Mouse (Mus musculus) layer of hippocampus, postnatal 36 days (tissue): Measurements from ENCODE around the gene Fam131b. TPM values are rescaled to one million over a fixed set of nuclear protein-coding genes. Genes with fewer than 3 reads are reported as not detected.

Experiments
- DNase-seq, 2 experiments: peaks; one replicate each; pipeline ENCODE4 v3.0.0; 2022
- total RNA-seq, 2 experiments: library from RNA; stranded (reverse); gene quantifications; 2 replicates each; pipeline ENCODE4 v1.2.3; 2021

The Fam131b gene
- total RNA-seq, 2 experiments from 2014 or later = 76.2 to 77.0 TPM

DNA sequence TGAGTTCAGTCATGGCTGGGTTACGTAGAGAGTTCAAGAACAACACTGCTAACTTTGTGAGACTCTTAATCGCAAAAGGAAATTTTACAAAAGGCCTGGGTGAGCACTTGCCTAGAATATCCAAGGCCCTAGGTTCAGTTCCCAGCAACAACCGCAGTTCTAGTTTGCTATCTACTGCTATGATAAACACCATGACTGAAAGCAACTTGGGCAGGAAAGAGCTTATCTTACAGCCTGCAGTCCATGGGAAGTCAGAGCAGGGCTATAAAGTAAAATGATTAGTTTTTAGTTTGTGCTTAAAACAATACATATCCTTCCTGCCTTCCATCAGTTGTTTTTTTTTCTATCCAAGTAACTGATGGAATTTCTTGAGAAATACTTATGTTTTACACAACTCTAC is 2.1 kb upstream of the Fam131b start:
- no peak for DNase-seq

DNA sequence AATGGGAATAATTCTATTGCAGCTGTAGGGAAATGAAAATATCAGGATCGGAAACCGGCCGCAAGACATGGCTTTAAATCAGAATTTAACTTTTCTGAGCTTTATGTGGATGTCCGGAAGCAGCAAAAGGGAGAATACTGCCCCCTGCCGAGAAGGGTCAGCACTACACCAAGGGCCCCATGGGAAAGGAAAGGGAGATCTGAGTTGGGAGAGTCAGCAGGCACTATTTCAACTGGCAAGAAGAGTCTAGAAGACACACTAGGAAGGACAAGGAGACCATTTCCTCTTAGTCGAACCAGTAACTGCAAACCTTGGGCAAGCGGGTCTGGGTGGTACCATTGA is 796 bp upstream of the Fam131b start:
- peak; percentile 82 to 84 for DNase-seq

DNA sequence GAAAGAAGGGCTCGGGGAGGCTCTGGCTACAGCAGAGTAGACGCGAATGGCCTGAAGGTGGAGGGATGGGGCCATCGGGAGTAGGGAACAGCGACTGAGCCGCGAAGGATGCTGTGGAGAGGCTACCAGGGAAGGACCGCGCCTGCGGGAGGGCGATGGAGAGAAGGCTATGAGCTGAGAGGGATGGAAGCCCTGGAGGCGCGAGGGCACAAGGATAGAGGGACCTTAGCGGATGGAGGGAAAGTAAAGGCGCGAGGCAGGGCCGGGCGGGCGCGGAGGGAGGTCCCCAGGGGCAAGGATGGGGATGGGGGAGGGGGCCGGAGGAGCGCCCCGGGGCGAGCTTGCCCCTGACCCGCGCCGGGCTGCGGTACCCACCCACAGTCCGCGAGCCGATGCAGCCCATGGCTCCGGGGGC is 369 bp downstream of the Fam131b start:
- DNase-seq = peak; percentile 37 to 41

DNA sequence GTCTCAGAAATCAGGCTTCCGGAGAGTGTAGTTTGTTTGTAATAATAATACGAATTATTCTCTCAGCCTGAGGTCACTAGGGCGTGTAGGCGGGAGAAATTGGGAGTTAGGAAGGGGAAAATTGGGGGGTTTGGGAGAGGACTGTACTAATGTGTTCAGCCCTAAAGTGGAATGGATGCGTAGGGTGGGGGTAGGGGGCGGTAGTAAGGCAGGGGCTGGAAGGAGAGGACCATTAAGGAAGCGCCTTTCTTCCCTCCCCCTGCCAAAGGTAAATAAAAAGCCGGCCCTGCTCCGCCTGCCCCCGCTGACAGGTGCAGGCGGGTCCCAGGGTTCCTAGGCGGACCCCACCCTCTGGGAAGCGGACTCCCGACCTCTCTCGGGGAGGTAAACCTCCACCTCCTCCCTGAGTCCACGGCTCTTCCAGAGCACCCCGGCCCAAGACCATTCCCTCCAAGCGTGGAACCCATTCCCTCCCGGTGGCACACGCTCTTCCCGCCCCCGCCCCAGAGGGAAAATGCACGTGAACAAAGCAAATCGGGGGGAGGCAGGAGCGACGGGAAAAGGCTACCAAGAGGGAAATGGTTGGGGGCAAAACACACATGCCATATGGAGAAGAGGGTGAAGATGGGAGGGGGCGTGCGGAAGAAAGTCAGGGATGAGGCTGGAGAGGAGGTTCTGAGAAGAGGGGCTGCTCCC is 924 bp downstream of the Fam131b start:
- DNase-seq = no peak

DNA sequence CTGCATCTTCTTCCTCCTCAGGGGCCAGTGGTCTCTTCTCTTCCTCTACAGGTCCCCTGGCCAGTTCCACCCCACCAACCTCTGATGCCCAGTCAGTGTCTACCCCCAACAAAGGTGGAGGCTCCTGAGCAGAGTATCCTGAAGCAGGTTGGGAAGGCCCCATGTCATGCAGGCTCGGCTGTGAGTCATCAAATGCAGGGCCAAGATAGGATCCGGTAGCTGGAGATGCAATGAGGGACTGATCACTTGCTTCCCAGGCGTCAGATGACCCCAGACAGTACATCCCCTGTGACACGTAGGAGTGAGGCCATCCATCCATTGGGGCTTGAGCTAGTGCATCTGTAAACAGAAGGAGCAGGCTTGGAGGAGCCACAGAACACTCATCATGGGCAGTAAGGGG is 6.2 kb downstream of the Fam131b start:
- no peak for DNase-seq

DNA sequence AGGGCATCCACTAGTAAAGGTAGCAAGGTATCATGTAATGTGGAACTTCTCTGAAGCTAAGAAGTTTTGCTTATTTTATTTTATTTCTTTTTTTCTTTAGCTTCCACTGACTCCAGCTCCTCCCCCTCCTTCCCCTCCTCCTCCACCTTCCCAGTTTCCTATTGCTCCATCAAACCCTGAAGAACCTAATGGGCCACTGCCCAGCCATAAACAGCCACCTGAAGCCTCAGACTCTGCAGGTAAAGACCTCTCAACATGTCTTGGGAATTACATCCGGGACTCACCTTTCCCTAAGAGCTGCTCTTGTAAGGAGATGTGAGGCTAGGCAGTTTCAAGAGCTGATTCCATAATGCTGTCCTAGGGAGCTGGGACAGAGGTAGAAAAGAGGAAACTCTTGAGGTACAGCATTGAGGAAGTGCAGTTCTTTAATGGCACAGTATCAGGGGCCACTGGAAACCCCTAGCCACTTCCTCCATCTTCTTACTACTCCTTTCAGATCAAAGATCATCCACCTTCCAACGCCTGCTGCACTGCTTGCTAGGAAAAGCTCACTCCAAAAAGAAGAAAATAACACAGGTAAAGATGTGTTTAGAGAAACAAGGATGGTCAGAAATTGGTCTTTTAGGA is 13.9 kb downstream of the Fam131b start:
- no peak for DNase-seq

DNA sequence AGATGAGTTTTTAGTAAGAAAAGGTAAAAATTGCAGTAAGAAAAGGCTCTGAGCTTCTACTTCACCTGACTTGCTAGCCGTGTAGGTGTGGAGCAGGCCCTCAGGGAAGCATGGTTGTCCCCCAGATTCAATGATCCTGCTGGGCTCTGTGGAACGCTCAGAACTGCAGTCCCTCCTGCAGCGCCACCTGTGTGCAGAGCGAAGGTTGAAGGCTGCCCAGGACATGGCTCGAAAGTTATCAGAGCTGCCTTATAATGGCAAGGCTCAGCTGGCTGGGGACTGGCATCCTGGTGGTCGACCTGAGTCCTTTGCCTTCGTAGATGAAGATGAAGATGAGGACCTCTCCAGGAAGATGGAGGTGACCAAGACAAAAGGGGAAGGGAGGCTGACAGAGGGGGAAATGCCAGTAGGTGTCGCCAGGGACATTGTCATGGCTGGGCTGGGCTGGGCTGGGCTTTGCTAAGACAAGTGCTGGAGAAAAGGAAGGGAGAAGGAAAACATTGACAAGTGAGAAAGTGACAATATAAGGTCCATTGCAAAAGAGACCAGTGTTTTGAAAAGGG is 14.5 kb downstream of the Fam131b start:
- no peak for DNase-seq

DNA sequence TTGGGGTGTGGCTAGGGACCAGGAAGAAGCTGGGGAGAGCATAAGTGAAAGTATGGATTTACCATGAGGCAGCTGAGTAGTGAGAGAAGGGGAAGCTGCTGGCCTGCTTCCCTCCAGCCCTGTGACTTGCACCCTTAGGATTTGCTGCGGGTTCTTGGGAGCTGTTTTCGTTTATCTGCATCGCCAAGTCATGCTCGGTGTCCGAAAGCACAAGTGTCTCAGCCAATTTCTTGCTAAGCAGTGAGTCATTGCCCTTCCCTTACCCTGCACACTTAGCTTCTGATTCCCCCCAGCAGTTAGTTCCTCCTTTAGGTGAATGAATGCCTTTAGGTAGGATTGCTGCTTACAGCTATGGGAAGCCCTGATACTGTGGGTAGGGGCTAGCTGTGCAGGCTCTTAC is 25.1 kb downstream of the Fam131b start:
- DNase-seq = no peak

DNA sequence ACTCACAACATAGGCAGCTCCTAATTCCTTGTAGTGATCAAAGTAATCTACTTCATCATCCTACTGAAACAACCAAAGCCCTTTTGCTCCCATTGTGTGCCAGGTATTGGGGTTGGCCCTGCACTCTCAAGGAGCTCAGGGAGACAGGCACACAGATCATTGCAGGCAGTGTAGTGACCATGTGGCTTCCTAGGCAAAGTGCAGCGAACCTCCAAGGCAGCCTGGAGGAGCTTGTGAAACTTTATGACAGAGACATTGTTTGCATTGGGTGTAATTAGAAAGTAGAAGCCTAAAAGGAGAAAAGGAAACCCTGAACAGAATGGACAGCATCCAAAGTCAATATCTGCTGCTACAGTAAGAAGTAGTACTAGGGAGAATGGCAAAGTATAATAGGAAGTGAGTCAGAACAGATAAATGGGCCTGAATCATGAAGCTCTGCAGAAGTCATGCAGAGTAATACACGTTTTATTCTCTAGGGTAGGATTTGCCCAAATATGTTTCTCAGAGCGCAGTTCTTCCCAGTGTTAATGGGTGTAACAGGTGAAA is 28.8 kb downstream of the Fam131b start:
- DNase-seq = no peak

DNA sequence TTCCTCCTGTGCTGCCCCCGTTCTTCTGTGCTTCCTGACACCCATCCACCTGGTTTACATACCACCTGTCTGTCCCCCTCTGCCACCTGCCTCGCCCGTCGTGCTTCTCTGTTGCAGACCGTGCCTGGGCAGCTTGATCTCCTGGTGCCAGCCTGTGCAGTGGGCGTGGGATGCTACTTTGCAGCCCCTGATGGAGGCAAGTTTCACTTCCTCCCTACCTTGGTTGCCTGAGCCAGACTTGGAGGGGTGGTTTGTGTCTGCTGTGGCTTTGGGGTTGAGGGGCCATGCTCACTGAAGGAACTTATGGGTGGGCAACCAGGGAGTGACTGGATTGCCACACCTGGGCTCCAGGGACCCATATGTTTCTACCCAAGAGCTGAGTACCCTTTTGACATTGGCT is 31.1 kb downstream of the Fam131b start:
- no peak for DNase-seq

DNA sequence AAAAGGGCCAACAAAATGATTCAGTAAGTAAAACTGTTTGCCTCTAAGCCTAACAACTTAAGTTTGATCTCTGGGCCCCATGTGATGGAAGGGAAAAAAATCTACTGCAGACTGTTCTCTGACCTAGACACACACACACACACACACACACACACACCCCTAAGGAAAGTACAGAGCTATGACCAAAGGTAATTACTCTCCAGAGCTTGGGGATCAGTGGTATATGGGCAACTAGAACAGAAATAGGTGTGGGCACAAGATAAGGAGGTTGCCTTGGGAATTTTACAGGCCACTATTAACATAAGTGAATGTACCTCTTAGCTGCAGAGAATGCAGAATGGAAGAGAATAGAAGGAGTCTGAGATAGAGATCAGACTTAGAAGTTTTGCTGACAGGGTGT is 36.9 kb downstream of the Fam131b start:
- DNase-seq = no peak

DNA sequence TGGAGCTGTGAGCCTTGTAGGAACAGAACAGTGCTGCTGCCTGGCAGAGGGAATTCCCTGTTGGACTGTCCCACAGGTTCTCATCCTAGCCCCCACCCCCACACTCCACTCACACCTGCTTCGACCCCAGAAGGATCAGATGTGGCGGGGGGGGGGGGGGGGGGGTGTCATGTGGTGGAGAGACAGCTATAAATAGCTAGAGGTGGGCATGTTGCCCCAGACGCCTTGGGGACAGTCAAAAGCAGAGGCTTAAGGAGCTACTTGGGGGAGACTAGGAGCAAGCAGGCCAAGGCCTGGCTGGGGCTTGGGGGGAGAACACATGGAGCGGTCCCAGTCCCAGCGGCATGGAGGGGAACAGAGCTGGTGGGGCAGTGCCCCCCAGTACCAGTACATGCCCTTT is 38.0 kb downstream of the Fam131b start, which contains the start of gene Clcn1:
Gene Clcn1, plus strand, starts transcription at position 238 of the 400 bp plus-strand sequence.
- no peak for DNase-seq

DNA sequence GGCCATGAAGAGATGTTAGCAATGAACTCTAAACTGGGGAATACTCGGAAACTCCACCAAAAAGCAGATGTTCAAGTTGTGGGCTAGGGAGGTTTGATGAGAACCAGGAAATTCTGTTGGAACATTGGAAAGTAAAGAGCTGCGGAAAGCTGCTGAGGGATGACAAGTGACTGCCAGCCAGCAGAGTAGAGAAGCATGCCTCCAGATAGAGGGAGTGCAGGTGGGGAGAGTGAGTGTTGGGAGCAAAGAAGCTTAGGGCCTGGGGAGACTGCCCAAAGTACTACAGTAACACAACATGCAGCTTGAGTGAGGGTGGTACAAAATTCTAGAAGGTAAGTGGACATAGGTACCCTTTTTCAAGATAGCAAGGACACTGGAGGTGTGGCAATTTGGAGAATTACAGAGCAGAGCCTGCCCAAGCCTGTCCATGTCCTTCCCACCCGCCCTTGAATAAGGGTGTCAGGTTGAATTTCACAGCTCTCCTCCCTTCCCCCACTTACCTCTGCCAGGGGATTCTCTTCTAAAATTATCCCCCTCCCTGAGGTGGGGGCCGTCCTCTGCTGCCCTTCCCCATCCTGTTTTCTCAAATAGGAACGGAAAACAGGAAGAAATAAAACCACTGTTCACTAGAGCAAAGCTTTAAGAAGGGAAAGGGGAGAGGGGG is 41.4 kb downstream of the Fam131b start:
- DNase-seq = no peak

DNA sequence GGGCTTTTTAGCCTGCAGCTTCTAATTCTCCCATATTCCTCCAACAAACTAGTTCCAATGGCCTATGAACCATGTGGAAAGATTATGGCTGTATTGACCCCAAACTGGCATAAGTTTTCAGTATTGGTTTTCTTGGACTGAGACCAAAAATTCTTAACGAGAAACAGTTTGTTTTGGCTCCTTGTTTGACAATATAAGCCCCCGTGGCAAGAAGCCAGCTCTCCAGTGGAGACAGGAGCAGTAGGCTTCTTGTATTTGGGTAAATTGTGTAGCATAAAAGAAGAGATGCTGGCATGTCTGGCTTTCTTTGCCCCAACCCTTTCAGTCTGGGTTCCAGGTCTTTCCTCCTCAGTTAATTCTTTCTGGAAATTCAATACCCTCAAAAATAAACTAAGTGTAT is 48.3 kb downstream of the Fam131b start:
- DNase-seq = no peak

DNA sequence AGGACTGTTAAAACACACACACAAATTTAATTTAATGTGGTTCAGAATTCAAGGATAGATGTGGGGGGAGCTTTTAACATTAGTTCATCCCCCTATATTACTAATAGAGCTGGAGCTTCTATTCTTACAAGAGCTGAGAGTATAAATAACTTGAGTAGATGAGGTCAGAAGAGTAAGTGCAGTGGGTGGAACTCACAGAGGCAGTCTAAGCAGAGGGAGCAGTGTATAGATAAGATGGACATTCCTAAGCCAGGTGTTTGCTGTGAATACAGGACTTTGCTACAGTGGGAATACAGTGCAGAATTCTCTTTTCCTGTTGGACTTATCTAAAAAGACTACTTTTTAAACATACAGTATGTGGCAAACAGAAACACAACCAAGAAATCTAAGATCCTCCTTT is 53.6 kb downstream of the Fam131b start:
- no peak for DNase-seq

DNA sequence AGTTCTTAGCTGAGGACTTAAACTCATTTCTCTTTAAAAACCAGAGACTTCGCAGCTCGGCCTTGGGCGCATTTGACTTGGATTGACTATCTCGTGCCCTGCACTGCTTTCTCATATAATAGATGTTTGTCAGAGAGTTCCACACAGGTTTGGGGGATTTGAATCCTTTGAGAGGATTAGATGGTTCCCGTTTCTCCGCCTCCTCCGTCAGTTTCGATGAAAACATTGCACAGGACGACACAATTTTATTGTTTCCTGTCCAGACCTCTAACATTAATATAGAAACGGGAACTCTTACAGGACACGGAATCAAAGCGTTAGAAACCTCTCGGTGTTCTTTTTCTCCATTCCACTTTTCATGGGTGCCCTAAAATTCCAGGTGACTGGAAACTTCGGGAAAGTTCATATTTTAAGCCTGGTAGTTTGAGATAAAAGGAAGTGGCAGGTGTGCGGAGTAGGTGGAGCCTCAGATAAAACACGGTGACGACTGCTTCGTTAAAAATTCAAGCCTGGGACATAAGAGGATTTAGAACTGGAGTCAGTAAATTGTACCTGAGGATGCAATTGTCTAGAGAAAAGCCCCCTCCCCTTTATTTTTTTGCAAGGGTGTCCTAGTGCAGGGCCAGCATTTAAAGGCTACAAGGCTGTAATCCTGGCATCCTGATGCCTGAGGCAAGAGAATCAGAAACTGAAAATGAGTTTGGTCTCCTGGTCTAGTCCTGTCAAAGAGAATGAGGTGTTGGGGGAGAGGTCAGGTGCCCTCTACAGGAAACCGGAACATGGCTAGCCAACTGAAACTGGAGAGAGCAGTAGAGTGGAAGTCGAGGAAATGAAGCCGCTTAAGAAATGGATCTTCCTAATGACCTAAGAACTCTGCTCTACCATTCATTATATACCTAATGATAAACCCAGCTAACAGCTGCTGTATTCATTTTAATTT is 58.8 kb downstream of the Fam131b start:
- DNase-seq = no peak

Other genes starting within 250 kb of the Fam131b start
- gene Tas2r139, start 183.7 kb downstream of the Fam131b start, total RNA-seq = not detected
- gene Tas2r144, start 109.3 kb downstream of the Fam131b start, total RNA-seq = not detected
- 1 to 10 TPM; 9.5 to 9.6 TPM for gene Gstk1, start 78.7 kb downstream of the Fam131b start, total RNA-seq
- gene Tmem139, start 62.7 kb downstream of the Fam131b start, total RNA-seq = not detected
- 10 to 100 TPM; 20.6 to 23.7 TPM for gene Casp2, start 59.7 kb downstream of the Fam131b start, total RNA-seq
- 1 to 10 TPM; 2.7 to 3.6 TPM for gene Clcn1, start 38.0 kb downstream of the Fam131b start, total RNA-seq
- gene Zyx, start 25.0 kb upstream of the Fam131b start, total RNA-seq = 10 to 100 TPM; 42.8 to 45.0 TPM
- gene Epha1, start 48.6 kb upstream of the Fam131b start, total RNA-seq = under 1 TPM in 1 of 2 experiments, not detected in 1; 0.15 TPM
- under 1 TPM in 1 of 2 experiments, not detected in 1; 0.40 TPM for gene Tas2r143, start 75.6 kb upstream of the Fam131b start, total RNA-seq
- not detected for gene Tas2r135, start 80.8 kb upstream of the Fam131b start, total RNA-seq
- not detected for gene Tas2r126, start 109.9 kb upstream of the Fam131b start, total RNA-seq
- not detected for gene Olfr458, start 140.6 kb upstream of the Fam131b start, total RNA-seq
- not detected for gene Olfr457, start 151.7 kb upstream of the Fam131b start, total RNA-seq
- gene Olfr456, start 162.6 kb upstream of the Fam131b start, total RNA-seq = not detected
- gene Olfr455, start 222.9 kb upstream of the Fam131b start, total RNA-seq = not detected